Mouse (Mus musculus): ENCODE data around the gene Cyfip1.
A peak's percentile ranks its signal among the peaks of the same experiment; 100 is the strongest.

Gene Cyfip1

GRCm38 (mm10) chr7:55935025-55935424 is 93.5 kb downstream of the Cyfip1 start:
- DNase-seq (ENCODE audit: extremely low spot score, low spot score), result no peak

- DNase-seq (ENCODE audit: extremely low spot score, low spot score), result no peak
Observed at GRCm38 (mm10) chr7:55938341-55938740, 96.8 kb downstream of the Cyfip1 start.

GRCm38 (mm10) chr7:55956054-55956453 is 114.5 kb downstream of the Cyfip1 start:
- DNase-seq (ENCODE audit: extremely low spot score, low spot score), result no peak

DNA sequence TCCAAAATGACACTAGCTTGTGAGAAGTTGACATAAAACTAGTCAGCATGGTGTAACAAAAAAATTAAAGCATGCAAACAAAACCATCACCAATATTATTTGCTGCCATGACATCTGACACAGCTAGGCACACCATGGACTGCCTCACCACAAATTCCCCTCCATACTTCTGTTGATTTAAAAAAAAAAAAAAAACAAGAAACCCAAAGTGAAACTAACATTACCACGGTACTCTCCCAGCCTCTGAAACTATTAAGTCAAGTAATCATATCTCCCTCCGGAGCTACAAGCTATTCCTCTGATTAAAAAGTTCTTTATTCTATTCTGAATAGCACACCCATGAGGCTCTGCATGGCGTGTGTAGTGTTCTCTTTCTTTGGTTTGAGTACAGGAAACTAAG is 115.6 kb downstream of the Cyfip1 start:
- DNase-seq (ENCODE audit: extremely low spot score, low spot score), result no peak

GRCm38 (mm10) chr7:55957916-55958315 is 116.4 kb downstream of the Cyfip1 start:
- no peak for DNase-seq (ENCODE audit: extremely low spot score, low spot score)

DNA sequence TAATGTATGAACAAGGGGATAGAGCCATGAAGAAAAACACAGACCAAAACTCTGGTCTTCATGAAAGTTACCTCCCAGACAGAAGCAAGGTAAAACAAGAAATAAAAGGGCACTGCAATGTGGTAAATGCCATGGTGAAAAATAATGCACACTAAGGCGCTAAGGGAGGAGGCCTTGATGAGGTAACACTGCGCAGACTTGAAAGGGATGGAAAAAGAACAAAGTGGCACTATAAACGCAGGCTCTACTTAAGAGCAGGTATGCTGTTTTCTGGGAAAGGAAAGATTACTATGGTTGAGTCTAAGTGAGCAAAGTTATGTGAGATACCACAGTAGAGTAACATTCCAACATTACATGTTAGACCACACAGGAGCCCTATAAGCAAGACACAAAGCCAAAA is 118.3 kb downstream of the Cyfip1 start:
- DNase-seq (ENCODE audit: extremely low spot score, low spot score), result no peak

- no peak for DNase-seq (ENCODE audit: extremely low spot score, low spot score)
Observed at GRCm38 (mm10) chr7:55960506-55960905, 119.0 kb downstream of the Cyfip1 start.

- peak; percentile 94 for DNase-seq (ENCODE audit: extremely low spot score, low spot score)
Observed at GRCm38 (mm10) chr7:55962004-55962908, 120.7 kb downstream of the Cyfip1 start, which contains the start of gene Nipa2. Nipa2 (minus strand) TSS chr7:55962476.

DNA sequence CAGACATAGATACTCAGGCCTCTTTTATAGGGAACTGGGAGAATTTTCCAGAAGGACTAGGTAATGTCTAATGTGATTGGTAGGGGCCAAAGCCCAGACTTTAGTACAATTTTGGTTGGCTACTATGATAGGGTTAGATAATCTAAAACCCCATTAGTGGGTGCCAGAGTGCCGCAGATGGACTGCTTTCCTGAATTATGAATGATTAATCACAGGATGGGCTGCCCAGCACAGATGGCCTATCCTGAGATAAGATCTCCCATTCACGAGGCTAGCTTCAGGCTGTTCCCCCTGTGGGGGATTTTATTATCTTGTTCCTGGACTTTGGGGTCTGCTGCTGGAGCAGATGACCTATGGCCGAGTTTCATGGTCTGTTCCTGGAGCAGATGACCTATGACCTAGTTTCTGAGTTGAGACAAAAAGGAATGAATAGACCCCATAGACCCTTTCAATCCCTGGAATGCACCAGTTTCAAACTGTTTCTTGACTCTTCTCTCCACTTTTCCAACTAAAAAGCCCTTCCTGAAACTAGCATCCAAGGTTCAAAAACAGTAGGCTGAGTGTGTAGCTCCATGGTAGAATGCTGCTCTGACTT is 125.4 kb downstream of the Cyfip1 start:
- no peak for DNase-seq (ENCODE audit: extremely low spot score, low spot score)

- no peak for DNase-seq (ENCODE audit: extremely low spot score, low spot score)
Observed at GRCm38 (mm10) chr7:55968258-55968901, 126.8 kb downstream of the Cyfip1 start.

DNA sequence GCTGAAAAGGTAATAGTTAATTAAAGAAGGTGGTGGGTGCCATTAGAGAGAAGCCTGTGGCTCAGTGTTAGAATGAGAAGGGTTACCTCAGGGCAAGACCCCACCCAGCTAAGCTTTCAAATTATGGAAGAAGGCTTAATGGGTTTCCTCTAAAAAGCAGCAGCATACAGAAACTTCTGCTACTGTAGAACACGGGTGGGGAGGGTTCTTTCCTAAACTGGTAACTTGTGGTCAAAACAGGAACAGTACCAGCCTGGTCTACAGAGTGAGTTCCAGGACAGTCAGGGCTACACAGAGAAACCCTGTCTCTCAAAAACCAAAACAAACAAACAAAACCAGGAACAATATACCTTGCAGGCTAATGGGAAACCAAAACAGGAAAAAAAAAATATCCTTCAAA is 127.9 kb downstream of the Cyfip1 start:
- DNase-seq (ENCODE audit: extremely low spot score, low spot score), result no peak

DNA sequence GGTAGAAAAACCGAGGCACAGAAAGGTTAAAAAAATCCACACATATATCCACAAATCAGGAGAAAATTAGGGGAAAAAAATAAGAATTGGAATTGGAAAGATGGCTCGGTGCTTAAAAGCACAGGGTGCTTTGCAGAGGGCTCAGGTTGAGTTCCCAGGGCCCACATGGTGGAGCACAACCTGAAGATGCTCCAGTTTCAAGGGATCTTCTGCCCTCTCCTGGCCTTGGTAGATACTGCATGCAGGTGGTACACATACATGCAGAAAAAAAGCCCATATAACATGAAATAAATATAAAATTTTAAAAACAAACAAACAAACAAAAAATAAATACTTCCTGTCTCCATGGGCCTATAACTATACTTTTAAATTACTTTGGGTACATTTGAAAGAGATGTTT is 132.9 kb downstream of the Cyfip1 start:
- DNase-seq (ENCODE audit: extremely low spot score, low spot score), result no peak

DNA sequence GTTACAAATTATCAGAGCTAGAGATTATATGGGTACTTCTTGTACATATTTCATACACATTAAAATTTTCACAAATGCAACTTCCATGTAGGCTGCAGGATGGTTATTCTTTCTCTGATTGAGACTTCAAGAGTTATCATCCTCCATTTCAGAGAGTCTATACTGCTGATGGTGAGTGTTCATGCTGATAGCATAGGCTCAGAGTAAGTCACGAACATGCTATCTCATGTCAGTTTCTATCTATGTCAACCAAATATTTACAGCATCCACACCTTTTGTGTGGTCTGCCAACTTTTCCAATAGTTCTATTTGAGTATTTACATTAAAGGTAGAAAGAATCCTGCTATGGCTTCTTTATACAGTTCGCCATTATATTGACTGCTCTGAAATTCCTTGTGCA is 140.0 kb downstream of the Cyfip1 start:
- DNase-seq (ENCODE audit: extremely low spot score, low spot score), result no peak

All from neural tube, embryonic 10.5 days (tissue).